Mouse (Mus musculus) stomach, embryonic 16.5 days (tissue): Measurements from ENCODE around the gene Grik5. TPM values are rescaled to one million over a fixed set of nuclear protein-coding genes. Genes with fewer than 3 reads are reported as not detected.

Experiments
- ATAC-seq: fragments of 200-750 bp; cut with Nextera tagmentation; 2 replicates; pipeline ENCODE4 v1.8.0; 2017; ENCODE audit warnings: moderate number of reproducible peaks, moderate TSS enrichment; ENCODE audit not compliant: insufficient read depth, low FRiP score
- H3K27ac ChIP-seq: fragments of 300-500 bp; sonication (generic); 2 replicates; pipeline ENCODE4 v1.5.1; 2014; ENCODE audit warnings: low read length
- H3K27me3 ChIP-seq: fragments of 300-500 bp; sonication (generic); 2 replicates; pipeline ENCODE4 v1.6.1; 2014; ENCODE audit warnings: low read length, control low read depth, mixed read lengths; ENCODE audit not compliant: control insufficient read depth, insufficient read depth
- H3K36me3 ChIP-seq: fragments of 300-500 bp; sonication (generic); 2 replicates; pipeline ENCODE4 v1.6.1; 2014; ENCODE audit warnings: low read length; ENCODE audit not compliant: control insufficient read depth, insufficient read depth
- H3K4me1 ChIP-seq: fragments of 300-500 bp; sonication (generic); 2 replicates; pipeline ENCODE4 v1.6.1; 2014; ENCODE audit warnings: low read length, control low read depth, mixed read lengths; ENCODE audit not compliant: control insufficient read depth, insufficient read depth
- H3K4me2 ChIP-seq: fragments of 300-500 bp; sonication (generic); 2 replicates; pipeline ENCODE4 v1.6.1; 2014; ENCODE audit warnings: low read depth, low read length, mixed read lengths
- H3K4me3 ChIP-seq: fragments of 300-500 bp; sonication (generic); replicated peaks from 2 replicates; pipeline ENCODE4 v1.5.1; 2014; ENCODE audit warnings: mild to moderate bottlenecking, low read length
- H3K9ac ChIP-seq: fragments of 300-500 bp; sonication (generic); 2 replicates; pipeline ENCODE4 v1.6.1; 2014; ENCODE audit warnings: low read length
- H3K9me3 ChIP-seq: fragments of 300-500 bp; sonication (generic); replicated peaks from 2 replicates; pipeline ENCODE4 v1.6.1; 2016; ENCODE audit warnings: low read length, control low read depth; ENCODE audit not compliant: control insufficient read depth
- WGBS: fragments of 180-500 bp; shearing (Covaris S2); extraction: QIAGEN DNeasy Blood & Tissue Kit; methylation state at CpG from one replicate; pipeline ENCODE4 v1.1.7; 2014; 5-methylcytosine and 5-hydroxymethylcytosine counted together
- polyA plus RNA-seq: library from polyadenylated mRNA; unstranded; fragments of >200 nt; fragmentation: Nextera tagmentation; extraction: Ambion mirVana; gene quantifications from 2 replicates; pipeline ENCODE4 v1.2.1, GENCODE M21; 2015

Grik5 gene
- polyA plus RNA-seq, 1 experiment from 2014 or later, result 4.0 TPM

DNA sequence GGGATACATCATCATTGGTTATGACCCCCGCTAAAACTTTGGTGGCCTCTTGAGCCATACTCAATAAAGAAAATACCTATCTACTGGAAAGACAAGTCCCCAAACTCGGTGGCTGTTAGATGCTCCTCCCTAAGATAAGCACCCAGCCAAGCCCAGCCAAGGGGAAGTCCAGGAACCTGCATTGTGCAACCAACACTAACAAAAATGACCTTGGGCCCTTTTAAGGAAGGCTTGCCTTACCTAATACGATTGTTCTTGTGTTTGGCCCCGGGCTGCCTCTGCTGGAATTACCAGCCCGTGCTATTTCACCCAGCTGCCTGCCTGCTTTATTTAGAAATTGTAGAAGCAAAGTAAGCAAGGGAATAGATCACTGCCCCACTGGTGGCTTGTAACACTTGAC lies 12.5 kb upstream of the Grik5 start:
- Histone ChIP-seq H3K36me3 (peaks cover 35% of the 10 kb centered on the region), H3K4me3 (no peak overlapping the region), H3K9me3 (no peaks in the 10 kb centered on the region), H3K27ac (0 out of 2 replicates have a peak overlapping the region, but pooled peaks have one; percentile 7), H3K4me1 (no peaks in the 10 kb centered on the region), H3K9ac (no peak overlapping the region), H3K27me3 (no peaks in the 10 kb centered on the region), H3K4me2 (no peak overlapping the region)
- WGBS, result 52% methylated on average over 5 of the region's 5 CpGs
- no peak for ATAC-seq

GRCm38 (mm10) chr7:25082510-25082909 lies 10.4 kb upstream of the Grik5 start:
- Histone ChIP-seq H3K27me3 (no peaks in the 10 kb centered on the region), H3K36me3 (peaks cover 38% of the 10 kb centered on the region), H3K4me1 (peaks cover 13% of the 10 kb centered on the region), H3K4me2 (no peak overlapping the region), H3K9ac (no peak overlapping the region), H3K4me3 (no peak overlapping the region), H3K27ac (no peak overlapping the region), H3K9me3 (no peaks in the 10 kb centered on the region)
- 84% methylated on average over 4 of the region's 4 CpGs for WGBS
- no peak for ATAC-seq

DNA sequence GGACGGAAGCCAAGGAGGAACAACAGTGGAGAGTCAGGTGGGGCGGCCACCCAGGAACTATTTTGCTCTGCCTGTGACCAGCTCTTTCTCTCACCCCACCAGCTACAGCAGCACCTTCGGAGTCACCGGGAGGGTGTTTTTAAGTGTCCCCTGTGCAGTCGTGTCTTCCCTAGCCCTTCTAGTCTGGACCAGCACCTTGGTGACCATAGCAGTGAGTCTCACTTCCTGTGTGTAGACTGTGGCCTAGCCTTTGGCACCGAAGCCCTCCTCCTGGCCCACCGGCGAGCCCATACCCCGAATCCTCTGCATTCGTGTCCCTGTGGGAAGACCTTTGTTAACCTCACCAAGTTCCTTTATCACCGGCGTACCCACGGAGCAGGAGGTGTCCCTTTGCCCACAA lies 8.3 kb upstream of the Grik5 start:
- Histone ChIP-seq H3K36me3 (peaks cover 38% of the 10 kb centered on the region), H3K4me2 (no peak overlapping the region), H3K27me3 (no peaks in the 10 kb centered on the region), H3K27ac (no peak overlapping the region), H3K4me3 (no peak overlapping the region), H3K4me1 (peaks cover 21% of the 10 kb centered on the region), H3K9me3 (no peaks in the 10 kb centered on the region), H3K9ac (no peak overlapping the region)
- WGBS, result 92% methylated on average over 13 of the region's 13 CpGs
- no peak for ATAC-seq

- Histone ChIP-seq H3K27ac (no peak overlapping the region), H3K4me2 (no peak overlapping the region), H3K9ac (no peak overlapping the region), H3K27me3 (no peaks in the 10 kb centered on the region), H3K36me3 (peaks cover 38% of the 10 kb centered on the region), H3K9me3 (no peaks in the 10 kb centered on the region), H3K4me1 (peaks cover 21% of the 10 kb centered on the region), H3K4me3 (no peak overlapping the region)
- WGBS, result 76% methylated on average over 12 of the region's 12 CpGs
- ATAC-seq, result no peak
Measured at GRCm38 (mm10) chr7:25079496-25080026, 7.4 kb upstream of the Grik5 start.

GRCm38 (mm10) chr7:25077414-25077755 lies 5.2 kb upstream of the Grik5 start:
- Histone ChIP-seq H3K27ac (peak overlapping the region; percentile 96), H3K4me3 (peak overlapping the region; percentile 93), H3K4me1 (peaks cover 28% of the 10 kb centered on the region), H3K9ac (peak overlapping the region; percentile 99), H3K36me3 (peaks cover 24% of the 10 kb centered on the region), H3K9me3 (no peaks in the 10 kb centered on the region), H3K4me2 (peak overlapping the region; percentile 84), H3K27me3 (no peaks in the 10 kb centered on the region)
- peak; percentile 33 for ATAC-seq
- WGBS, result under 1% methylated on average over 22 of the region's 33 CpGs

DNA sequence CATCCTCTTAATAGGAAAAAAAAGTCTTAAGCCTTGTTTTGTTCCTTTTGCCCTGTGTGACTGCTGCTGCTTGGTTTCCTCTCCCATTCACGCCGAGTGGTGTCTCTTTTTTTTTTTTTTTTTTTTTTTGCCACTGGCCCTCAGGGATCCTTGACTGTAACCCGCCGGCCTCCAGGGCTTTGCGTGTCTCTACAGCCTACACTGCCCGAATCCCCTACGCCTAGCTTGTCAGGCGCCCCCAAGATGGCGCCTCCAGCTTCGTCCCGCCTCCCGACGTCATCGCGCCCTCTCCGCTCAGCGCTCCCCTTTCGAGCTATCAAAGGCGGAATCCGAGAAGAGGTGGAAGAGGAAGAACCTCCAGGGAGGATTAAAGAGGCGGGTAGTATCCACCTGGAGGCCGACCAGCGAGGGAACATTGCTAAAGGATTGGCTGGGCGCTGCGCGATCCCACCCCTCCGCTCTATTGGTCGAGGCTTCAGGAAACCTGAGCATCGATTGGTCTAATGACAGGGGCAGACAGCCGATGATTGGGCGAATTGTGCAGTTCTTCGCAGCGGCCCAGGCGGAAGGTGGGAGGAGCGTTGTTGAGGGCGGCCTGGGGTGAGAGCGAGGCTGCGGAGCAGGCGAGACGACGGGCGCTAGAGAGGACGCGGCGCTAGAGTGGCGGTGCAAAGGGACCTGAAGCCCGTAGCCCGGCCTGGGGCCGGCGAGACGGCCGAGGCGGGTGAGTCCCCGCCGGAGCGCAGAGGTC lies 4.7 kb upstream of the Grik5 start:
- Histone ChIP-seq H3K4me3 (peak overlapping the region; percentile 93), H3K27ac (peak overlapping the region; percentile 96), H3K9ac (peak overlapping the region; percentile 99), H3K4me1 (peaks cover 30% of the 10 kb centered on the region), H3K9me3 (no peaks in the 10 kb centered on the region), H3K27me3 (no peaks in the 10 kb centered on the region), H3K4me2 (peak overlapping the region; percentile 84), H3K36me3 (peaks cover 20% of the 10 kb centered on the region)
- WGBS, result under 1% methylated on average over 56 of the region's 56 CpGs
- ATAC-seq, result peak; percentile 98

DNA sequence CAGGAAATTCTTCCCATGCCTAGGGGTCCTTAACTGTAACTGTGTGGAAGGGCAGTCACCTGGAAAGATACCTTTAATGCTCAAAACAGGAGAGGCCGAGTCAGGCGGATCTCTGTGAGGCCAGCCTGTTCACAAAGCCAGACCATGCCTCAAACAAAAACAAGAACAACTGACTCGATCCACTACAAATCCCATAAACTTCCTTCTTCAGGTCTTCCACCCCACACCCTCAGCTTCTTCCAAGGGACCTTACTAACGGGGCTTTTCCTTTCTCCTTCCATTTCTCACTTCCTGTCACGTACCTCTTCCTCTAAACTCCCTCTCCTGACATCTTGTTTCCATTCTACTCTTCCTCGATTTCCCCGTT lies 4.1 kb upstream of the Grik5 start:
- Histone ChIP-seq H3K9me3 (no peaks in the 10 kb centered on the region), H3K9ac (peak overlapping the region; percentile 77), H3K4me1 (peaks cover 36% of the 10 kb centered on the region), H3K27me3 (no peaks in the 10 kb centered on the region), H3K4me2 (peak overlapping the region; percentile 73), H3K27ac (peak overlapping the region; percentile 95), H3K4me3 (peak overlapping the region; percentile 56), H3K36me3 (peaks cover 15% of the 10 kb centered on the region)
- ATAC-seq, result no peak
- 19% methylated on average over 7 of the region's 7 CpGs for WGBS

DNA sequence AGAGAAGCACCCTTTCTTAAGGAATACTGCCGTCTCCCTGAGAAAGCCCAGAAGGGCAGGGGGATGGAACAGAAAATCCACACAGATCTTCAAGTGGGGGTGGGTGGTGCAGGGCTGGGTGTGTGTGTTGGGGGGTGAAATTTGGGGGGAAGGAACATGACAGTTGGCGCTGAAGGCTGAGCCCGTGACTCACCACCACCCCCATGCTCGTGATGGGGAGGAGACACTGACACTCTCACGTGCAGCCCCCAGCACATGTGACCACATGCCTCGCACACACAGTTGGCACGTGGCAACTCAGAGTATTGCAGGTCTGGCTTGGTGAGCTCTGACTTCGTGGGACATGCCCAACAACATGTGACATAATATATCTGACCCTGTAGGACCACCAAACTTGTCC lies 1.8 kb upstream of the Grik5 start:
- 86% methylated on average over 8 of the region's 8 CpGs for WGBS
- Histone ChIP-seq H3K4me2 (no peak overlapping the region), H3K4me3 (no peak overlapping the region), H3K9ac (peak overlapping the region; percentile 90; the same call in 1 of the 2 replicates), H3K9me3 (no peaks in the 10 kb centered on the region), H3K27ac (no peak overlapping the region), H3K36me3 (no peaks in the 10 kb centered on the region), H3K4me1 (peaks cover 46% of the 10 kb centered on the region), H3K27me3 (no peaks in the 10 kb centered on the region)
- no peak for ATAC-seq

GRCm38 (mm10) chr7:25072716-25073390 lies 707 bp upstream of the Grik5 start:
- Histone ChIP-seq H3K9ac (peak overlapping the region; percentile 90), H3K4me1 (peaks cover 38% of the 10 kb centered on the region), H3K27ac (peak overlapping the region; percentile 75), H3K36me3 (peaks cover 2% of the 10 kb centered on the region), H3K4me3 (peak overlapping the region; percentile 66), H3K9me3 (no peaks in the 10 kb centered on the region), H3K27me3 (no peaks in the 10 kb centered on the region), H3K4me2 (peak overlapping the region; percentile 95)
- under 1% methylated on average over 28 of the region's 33 CpGs for WGBS
- peak; percentile 8; the same call in 1 of the 2 replicates for ATAC-seq
